17 mouse cellular contexts compared by ENCODE assay signal in the genomic region with DNA sequence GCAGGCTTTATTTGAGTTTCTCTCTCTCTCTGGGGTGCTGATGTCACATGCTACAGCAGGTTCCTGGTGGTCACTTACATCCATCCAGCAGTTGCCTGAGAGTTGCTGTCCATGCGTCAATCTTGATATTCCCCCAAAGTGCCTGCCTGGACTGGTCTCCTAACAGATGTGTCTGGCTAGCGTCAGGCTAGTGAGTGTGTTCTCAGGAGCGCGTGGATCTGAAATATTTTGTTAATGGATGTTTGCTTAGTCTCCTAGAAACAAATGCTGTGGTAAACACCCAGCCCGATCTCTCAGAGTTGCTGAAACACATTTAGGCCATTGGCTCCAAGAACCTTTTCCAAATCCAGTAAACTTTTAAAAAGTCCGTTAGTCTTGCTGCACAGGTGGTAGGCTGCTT.
"Had no signal": no experiment of that assay in that cellular context is flagged by ENCODE, and none has a peak within 500 bp of the region (broad histone marks: within the 10 kb centered on the region; RNA-seq: fewer than 3 reads in every experiment).

No protein-coding gene starts in this region.

- H3K36me3 ChIP-seq: liver, embryonic 13.5 days; midbrain, embryonic 15.5 days had no signal

- H3K4me1 ChIP-seq: liver, embryonic 13.5 days; midbrain, embryonic 15.5 days had no signal

- H3K9ac ChIP-seq: kidney, embryonic 15.5 days; liver, embryonic 13.5 days; lung, embryonic 14.5 days; midbrain, embryonic 12.5 days; midbrain, embryonic 15.5 days; neural tube, embryonic 13.5 days had no signal

- H3K27me3 ChIP-seq: kidney, embryonic 15.5 days; liver, embryonic 13.5 days; midbrain, embryonic 12.5 days; midbrain, embryonic 15.5 days; neural tube, embryonic 13.5 days had no signal

- H3K4me3 ChIP-seq: kidney, embryonic 15.5 days; left cerebral cortex, adult 2 months; liver, embryonic 13.5 days; midbrain, embryonic 12.5 days; midbrain, embryonic 15.5 days; myocyte; neural tube, embryonic 13.5 days had no signal

- H3K27ac ChIP-seq: kidney, embryonic 15.5 days; left cerebral cortex, adult 2 months; liver, embryonic 13.5 days; macrophage; midbrain, embryonic 12.5 days; midbrain, embryonic 15.5 days; neural tube, embryonic 13.5 days had no signal

- DNase-seq: kidney, adult 11 months; kidney, adult 8-10 months; kidney, postnatal 10 days; kidney, postnatal 36 days; layer of hippocampus, postnatal 36 days; liver, embryonic 13.5 days; lung, embryonic 14.5 days; retina, postnatal 1 day; right cerebral cortex, postnatal 25 days; thymus, postnatal 25 days had no signal

- H3K4me2 ChIP-seq: kidney, embryonic 15.5 days; liver, embryonic 13.5 days; lung, embryonic 14.5 days; midbrain, embryonic 12.5 days; midbrain, embryonic 15.5 days; neural tube, embryonic 13.5 days had no signal

- H3K9me3 ChIP-seq: kidney, embryonic 15.5 days; liver, embryonic 13.5 days; midbrain, embryonic 12.5 days; midbrain, embryonic 15.5 days; neural tube, embryonic 13.5 days had no signal

- ATAC-seq: midbrain, embryonic 15.5 days had no signal
